Mouse (Mus musculus): Measurements from ENCODE around the gene Pcdh7.
"Not testable (repeated sequence)": the region's sequence is repeated elsewhere in the genome, so short reads cannot be mapped to it uniquely, and the experiment has no call there.

The Pcdh7 gene

DNA sequence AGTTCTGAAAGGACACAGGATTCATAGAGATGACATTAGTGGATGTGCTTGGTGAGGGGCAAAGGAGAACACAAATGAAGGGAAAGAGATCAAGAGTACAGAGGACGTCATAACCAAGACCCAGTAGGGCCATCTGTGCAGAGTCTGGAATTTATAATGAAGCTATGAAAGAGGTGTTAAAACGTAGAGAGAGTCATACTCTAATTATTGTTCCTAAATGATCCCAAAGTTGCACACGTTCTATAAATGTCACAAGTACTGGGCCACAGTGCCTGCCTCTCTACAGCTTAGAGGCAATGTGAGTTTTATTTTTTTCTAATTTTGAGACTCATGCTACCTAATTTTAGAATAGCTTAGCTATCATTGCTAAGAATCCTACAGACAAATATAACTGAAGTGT is 400.1 kb downstream of the Pcdh7 start:
- no peak for DNase-seq (ENCODE audit: low read depth, low spot score)

- peak; percentile 9 for DNase-seq (ENCODE audit: low read depth, low spot score)
These were observed 401.3 kb downstream of the Pcdh7 start for GRCm38 (mm10) chr5:58118930-58119611.

DNA sequence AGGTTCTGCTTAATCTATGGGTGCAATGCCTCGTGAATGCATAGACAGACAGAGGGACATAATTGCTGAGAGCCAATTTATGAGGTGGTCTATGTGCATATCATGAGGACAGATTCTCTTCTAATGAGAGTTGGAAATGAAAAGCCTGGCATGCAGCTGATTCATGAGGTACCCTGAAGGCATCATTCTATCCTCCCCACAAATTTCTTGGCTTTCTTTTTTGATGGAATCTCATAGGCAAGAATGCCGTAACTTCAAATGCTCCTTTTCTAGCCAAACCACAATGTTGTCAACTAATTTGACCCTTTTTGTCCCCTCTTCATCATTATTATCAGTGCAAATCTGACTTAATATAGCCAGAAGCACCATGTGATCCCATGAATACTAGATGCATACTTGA is 426.1 kb downstream of the Pcdh7 start:
- DNase-seq (ENCODE audit: low read depth, low spot score): no peak

- DNase-seq (ENCODE audit: low read depth, low spot score): no peak
These were observed 436.2 kb downstream of the Pcdh7 start for GRCm38 (mm10) chr5:58153966-58154365.

- no peak for DNase-seq (ENCODE audit: low read depth, low spot score)
These were observed 454.5 kb downstream of the Pcdh7 start for GRCm38 (mm10) chr5:58172218-58172617.

- not testable (repeated sequence) for DNase-seq (ENCODE audit: low read depth, low spot score)
These were observed 456.6 kb downstream of the Pcdh7 start for GRCm38 (mm10) chr5:58174335-58174734.

GRCm38 (mm10) chr5:58175532-58175931 is 457.8 kb downstream of the Pcdh7 start:
- no peak for DNase-seq (ENCODE audit: low read depth, low spot score)

All from mesoderm, embryonic 11.5 days (tissue).